Mouse (Mus musculus) layer of hippocampus, adult 11-12 months (tissue): ENCODE measurements around the gene Rnf223.
A peak's percentile ranks its signal among the peaks of the same experiment; 100 is the strongest.

Source experiments
- DNase-seq: peaks from one replicate; pipeline ENCODE4 v3.0.0; 2022; ENCODE audit warnings: low spot score

The Rnf223 gene

GRCm38 (mm10) chr4:156130436-156130835, at the start of gene Rnf223:
Rnf223 (plus strand) TSS chr4:156130513.
- no peak for DNase-seq

- DNase-seq: no peak
These were observed 47.6 kb upstream of the Rnf223 start for GRCm38 (mm10) chr4:156082621-156083234.

GRCm38 (mm10) chr4:156083348-156083747, 47.0 kb upstream of the Rnf223 start:
- DNase-seq: no peak

- DNase-seq: no peak
These were observed 46.0 kb upstream of the Rnf223 start for GRCm38 (mm10) chr4:156084096-156084879.

GRCm38 (mm10) chr4:156085256-156085655, 45.1 kb upstream of the Rnf223 start:
- DNase-seq: no peak

- no peak for DNase-seq
These were observed 42.8 kb upstream of the Rnf223 start for GRCm38 (mm10) chr4:156087398-156088087.

- no peak for DNase-seq
These were observed 39.1 kb upstream of the Rnf223 start for GRCm38 (mm10) chr4:156091236-156091635.

- DNase-seq: no peak
These were observed 37.5 kb upstream of the Rnf223 start for GRCm38 (mm10) chr4:156092765-156093164.

- no peak for DNase-seq
These were observed 36.6 kb upstream of the Rnf223 start for GRCm38 (mm10) chr4:156093758-156094157.

- no peak for DNase-seq
These were observed 34.1 kb upstream of the Rnf223 start for GRCm38 (mm10) chr4:156096191-156096590.

- no peak for DNase-seq
These were observed 32.4 kb upstream of the Rnf223 start for GRCm38 (mm10) chr4:156097770-156098366.

- no peak for DNase-seq
These were observed 30.9 kb upstream of the Rnf223 start for GRCm38 (mm10) chr4:156099427-156099826.

GRCm38 (mm10) chr4:156100501-156100900, 29.8 kb upstream of the Rnf223 start:
- no peak for DNase-seq

- DNase-seq: no peak
These were observed 28.8 kb upstream of the Rnf223 start for GRCm38 (mm10) chr4:156101481-156101903.

GRCm38 (mm10) chr4:156103342-156103741, 27.0 kb upstream of the Rnf223 start:
- no peak for DNase-seq

- DNase-seq: peak; percentile 9
These were observed 21.4 kb upstream of the Rnf223 start for GRCm38 (mm10) chr4:156108606-156109546.

- peak; percentile 98 for DNase-seq
These were observed 20.6 kb upstream of the Rnf223 start, which contains the start of gene 9430015G10Rik for GRCm38 (mm10) chr4:156109570-156110331. 9430015G10Rik (plus strand) TSS chr4:156109982.

GRCm38 (mm10) chr4:156124077-156124476, 6.2 kb upstream of the Rnf223 start:
- no peak for DNase-seq

- DNase-seq: no peak
These were observed 4.9 kb upstream of the Rnf223 start for GRCm38 (mm10) chr4:156125393-156125792.

- no peak for DNase-seq
These were observed 3.5 kb upstream of the Rnf223 start for GRCm38 (mm10) chr4:156126841-156127240.
